Mouse (Mus musculus) embryo, embryonic 11 days (tissue): ENCODE results near the gene Eif4b.

ENCODE experiments used
- DNase-seq: peaks from one replicate; pipeline ENCODE4 v3.0.0-alpha.2; 2015

Gene Eif4b

DNA sequence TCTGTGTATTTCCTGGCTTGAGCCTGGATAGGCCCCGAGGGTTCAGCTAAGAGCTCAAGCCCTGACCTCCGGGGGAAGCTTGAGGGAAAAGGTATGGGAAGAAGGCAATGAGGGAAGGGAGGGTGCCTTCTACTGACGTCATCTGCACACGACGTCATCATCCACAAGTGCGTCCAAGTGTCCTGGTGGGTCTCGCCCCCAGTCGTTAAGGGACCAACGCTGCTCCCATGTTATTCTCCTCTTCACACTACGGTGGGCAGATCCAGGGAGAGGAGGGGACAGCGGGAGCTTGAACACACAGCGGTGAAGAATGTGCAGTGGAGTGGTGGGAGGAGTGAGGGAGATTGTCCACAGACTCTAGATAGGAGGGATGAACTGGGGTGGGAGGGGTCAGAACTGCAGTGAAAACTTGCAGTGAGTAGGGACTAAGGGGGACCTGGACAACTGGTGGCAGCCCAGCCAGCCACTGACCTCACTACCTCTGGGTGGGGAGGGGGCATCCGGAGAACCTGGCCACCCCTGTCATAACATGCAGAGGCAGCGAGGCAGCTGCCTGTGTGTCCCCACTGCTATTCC is 29.9 kb downstream of the Eif4b start:
- DNase-seq: peak; percentile 59

DNA sequence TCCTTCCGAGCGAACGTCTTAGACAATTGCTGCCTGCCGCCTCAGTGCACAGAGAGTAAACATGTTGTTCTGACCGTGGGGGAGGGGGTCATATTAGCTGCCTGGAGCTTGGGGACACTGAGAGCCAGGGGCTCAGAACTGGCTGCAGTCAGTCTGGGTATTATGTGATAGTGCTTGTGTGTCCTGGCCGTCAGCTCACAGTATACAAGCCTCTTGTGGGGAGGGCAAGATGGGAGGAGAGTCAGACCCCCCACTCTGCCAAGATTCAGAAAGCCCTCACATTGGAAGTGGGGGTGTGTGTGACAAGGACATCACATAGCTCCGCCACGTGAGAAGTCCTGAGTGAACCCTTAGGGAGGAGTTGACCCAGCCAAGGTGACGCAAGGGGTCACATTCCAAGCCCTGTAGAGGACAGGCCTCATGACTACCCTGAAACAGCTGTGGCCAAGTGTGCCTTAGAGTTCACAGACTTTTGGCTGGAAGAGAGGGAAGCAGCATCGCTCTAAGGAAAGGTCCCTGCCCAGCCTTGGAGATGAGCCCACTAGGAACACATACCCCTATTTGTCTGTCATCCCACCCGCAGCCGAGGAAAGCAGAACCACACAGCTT is 30.5 kb downstream of the Eif4b start:
- DNase-seq: peak; percentile 70

DNA sequence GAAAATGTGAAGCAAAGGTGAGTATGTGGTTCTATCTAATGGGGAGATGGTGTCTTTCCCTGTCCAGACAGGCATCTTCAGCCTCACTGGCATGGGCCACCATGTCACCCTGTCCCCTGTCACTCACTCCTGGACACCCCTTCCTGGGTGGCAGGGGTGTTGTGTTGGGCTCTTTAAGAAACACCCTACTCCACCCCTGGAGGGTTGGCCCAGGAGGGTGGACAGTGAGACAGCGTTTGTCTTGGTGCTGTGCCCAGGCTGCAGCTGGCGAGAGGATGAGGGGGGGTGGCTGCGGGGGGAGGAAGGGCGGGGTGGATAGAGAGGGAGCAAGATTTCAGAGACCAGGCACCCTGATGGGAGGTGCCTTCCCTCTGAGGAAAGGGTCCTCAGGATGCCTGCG is 31.8 kb downstream of the Eif4b start:
- DNase-seq: no peak

DNA sequence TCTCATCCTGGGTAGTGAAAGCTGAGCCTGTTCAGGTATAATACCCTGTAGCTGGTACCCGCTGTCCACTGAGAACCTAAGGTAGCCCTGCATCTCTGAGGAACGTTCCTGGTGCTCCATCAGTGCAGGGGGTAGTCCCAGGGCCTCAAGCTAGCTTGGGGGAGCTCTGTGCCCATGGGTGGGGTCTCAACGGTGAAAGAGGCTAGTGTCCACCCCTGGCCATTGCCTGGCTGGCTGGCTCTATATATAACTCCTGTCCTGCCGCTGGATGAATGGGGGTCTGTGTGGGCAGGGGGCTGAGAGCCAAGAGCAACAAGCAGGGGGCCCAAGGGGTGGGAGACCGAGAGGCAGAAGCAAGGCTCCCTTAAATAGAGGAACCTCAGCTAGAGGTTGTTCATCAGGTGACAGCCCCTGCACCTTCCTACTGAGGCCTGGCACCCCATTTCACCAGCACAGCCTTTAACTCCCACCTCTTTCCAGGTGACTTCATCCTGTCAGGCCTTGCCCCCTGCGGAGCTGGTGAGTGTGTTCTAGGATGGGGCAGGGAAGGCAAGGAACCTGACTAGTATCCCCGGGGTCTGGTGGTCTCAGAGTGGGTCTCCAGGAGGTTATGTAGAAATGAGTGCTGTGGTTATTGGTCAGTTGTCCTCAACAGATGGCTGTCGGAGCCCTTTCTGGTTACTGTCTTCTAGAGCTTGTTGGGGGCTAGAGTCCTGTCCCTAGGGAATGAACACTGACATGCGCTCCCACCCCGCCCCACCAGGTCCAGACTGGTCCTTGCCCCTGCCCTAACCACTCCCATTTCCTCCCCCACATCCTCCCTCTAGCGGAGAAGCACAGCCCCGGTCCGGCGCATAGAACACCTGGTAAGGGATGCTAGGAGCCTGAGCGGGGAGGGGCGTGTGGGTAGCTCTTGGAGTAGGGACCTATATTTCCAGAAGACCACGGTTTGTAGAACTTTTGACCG is 32.5 kb downstream of the Eif4b start:
- DNase-seq: peak; percentile 41

DNA sequence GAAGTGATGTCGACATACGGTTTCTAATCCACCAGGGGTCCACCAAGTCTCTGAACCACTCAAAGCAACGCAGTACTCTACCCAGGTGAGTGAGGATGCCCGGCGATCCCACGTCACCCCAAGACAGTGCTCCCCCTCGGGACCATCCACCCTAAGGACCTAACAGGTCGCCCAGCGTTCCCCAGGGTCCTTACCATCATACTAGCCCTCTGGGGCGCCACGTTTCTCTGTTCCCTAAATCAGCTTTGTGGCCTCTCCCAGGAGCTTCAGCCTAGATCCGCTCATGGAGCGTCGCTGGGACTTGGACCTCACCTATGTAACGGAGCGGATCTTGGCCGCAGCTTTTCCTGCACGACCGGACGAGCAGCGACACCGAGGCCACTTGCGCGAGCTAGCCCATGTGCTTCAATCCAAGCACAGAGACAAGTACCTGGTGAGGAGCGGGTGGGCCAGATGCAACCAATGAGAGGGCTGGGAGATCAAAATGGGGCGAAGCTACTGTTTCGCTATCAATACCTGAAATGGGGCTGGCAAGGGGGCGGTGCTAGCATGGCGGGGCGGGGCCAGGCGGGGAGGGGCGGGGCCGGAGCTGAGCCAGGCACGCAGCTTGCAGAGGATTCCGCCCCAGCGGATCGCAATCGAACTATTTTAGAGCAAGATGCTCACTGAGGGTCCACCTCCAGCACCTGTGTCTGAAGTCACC is 33.3 kb downstream of the Eif4b start:
- DNase-seq: peak; percentile 54

DNA sequence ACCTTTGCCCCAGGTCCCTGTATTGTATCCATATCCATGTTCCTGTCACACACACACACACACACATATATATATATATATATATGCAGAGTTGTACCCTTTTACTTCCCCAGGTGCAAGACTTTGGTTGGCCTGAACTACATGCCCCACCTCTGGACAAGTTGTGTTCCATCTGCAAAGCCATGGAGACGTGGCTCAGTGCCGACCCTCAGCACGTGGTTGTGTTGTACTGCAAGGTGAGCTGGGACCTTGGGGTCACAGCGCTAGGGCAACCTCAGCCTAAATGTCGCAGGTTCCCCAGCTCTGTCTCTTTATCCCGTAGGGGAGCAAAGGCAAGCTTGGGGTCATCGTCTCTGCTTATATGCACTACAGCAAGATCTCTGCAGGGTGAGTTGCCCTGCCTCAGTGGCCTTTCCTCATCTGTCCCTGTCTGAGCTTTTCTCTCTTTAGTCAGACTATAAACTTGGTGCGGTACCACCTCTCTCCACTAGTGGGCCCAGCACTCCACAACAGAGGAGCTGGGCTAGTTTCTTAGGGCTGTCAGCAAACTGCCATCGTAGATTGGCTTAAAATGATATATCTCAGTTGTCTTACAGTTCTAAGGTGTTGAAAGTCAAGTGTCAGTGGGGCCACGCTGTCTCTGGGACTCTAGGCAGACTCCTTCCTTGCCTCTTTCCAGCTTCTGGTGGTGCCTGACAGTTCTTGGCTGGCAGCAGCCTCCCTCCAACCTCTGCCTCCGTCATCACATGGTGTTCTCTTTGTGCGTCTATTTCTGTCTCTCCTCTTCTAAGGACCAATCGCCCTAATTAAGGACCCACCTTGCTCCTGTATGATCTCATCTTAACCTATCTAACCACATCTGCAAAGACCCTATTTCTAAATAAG is 34.4 kb downstream of the Eif4b start:
- peak; percentile 79 for DNase-seq

DNA sequence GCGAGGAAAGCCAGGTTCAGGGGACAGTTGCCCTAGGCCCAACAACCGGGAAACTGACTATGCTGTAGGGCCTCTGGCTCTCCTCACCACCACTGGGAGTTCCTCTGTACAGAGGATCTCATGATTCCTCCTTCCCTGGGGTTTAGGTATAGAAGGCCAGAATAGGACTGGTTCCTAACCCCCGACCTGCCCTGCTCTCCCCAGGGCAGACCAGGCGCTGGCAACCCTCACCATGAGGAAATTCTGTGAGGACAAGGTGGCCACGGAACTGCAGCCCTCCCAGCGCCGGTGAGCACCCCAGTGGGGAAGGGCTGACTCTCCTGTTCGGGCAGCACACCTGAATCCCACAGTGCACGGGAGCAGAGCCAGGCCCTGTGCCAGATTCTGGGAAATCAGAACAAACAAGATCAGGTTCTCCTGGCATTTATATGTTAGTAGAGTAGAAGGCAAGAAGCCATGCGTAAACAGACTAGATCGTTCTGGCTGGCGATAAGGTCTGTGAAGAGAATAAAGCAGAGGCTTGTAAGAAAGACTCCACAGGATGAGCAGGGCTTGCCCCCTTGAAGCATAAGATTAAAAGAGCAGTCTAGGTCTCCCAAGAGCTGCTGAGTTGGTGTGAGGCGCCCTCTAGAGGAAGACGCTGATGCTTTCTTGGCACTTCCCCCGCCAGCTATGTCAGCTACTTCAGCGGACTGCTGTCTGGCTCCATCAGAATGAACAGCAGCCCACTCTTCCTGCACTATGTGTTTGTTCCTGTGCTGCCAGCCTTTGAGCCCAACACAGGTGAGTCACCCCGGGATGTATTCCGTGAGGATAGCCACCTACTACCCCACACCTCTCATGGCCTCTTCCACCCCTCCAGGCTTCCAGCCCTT is 35.3 kb downstream of the Eif4b start:
- peak; percentile 83 for DNase-seq

DNA sequence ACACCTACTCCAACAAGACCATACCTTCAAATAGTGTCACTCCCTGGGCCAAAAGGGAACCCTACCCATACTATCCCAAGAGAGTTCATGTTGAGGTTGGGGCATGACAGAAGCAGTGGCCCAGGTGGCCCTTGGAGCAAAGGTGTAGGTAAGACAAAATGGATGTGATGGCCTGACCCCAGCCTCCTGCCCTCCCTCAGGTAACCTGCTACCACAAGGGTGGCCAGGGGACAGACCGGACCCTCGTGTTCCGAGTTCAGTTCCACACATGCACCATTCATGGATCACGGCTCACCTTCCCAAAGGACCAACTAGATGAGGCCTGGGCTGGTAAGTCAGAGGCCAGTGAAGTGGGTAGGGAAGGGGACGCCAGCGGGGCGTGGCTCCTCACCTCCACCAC is 36.7 kb downstream of the Eif4b start:
- no peak for DNase-seq

DNA sequence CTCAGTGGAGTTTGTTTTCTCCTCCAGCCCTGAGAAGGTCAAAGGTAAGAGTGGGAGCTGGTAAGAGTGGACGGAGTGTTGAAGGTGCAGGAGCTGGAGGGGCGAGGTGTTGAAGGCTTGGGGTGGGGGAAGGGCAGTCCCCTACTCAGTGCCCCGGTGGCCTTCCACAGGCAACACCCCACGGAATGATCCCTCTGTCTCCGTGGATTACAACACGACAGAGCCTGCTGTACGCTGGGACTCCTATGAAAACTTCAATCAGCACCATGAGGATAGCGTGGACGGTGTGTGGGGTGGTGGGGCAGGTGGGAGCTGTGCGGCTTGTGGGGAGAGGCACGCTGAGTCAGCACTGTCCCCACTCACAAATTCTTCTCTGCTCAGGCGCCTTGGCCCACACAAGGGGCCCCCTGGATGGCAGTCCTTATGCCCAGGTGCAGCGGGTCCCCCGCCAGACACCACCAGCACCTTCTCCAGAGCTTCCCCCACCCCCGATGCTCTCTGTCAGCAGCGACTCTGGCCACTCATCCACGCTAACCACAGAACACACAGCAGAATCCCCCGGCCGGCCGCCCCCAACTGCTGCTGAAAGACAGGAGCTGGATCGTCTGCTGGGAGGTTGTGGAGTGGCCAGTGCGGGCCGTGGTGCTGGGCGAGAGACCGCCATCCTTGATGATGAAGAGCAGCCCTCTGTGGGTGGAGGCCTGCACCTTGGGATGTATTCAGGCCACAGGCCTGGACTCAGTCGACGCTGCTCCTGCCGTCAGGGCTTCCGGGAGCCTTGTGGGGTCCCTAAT is 37.3 kb downstream of the Eif4b start:
- no peak for DNase-seq

DNA sequence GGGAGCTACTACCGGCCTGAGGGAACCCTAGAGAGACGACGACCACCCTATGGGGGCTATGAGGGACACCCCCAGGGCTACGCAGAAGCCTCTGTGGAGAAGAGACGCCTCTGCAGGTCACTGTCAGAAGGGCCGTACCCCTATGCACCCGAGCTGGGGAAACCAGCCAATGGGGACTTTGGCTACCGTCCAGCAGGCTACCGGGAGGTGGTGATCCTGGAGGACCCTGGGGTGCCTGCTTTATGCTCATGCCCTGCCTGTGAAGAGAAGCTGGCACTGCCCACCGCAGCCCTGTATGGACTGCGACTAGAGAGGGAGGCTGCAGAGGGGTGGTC is 37.9 kb downstream of the Eif4b start:
- no peak for DNase-seq

DNA sequence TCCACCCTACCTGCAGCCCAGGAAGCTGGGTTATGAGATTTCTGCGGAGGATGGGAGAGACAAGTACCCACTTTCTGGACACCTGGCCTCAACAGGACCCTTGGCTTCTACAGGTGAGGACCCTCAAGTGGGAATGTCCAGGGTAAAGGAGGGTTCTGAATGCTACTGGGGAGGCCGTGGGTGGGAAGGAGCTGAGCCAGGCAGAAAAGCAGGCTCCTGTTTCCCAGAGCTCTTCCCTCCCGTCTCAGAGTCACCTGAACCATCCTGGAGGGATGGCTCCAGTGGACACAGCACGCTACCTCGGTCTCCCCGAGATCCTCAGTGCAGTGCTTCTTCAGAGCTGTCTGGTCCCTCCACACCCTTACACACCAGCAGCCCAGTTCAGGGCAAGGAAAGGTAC is 38.6 kb downstream of the Eif4b start:
- no peak for DNase-seq

DNA sequence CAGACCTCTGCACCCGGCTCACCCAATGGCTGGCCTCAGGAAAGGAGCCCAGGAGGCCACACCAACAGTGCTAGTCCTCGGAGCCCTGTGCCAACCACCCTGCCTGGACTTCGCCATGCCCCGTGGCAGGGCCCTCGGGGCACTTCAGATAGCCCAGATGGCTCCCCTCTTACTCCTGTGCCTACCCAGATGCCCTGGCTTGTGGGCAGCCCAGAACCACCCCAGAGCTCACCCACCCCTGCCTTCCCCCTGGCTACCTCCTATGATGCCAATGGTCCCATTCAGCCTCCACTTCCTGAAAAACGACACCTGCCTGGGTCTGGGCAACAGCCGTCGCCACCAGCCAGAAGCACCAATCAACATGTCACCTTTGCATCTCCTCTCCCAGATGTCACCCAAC is 39.3 kb downstream of the Eif4b start:
- no peak for DNase-seq

DNA sequence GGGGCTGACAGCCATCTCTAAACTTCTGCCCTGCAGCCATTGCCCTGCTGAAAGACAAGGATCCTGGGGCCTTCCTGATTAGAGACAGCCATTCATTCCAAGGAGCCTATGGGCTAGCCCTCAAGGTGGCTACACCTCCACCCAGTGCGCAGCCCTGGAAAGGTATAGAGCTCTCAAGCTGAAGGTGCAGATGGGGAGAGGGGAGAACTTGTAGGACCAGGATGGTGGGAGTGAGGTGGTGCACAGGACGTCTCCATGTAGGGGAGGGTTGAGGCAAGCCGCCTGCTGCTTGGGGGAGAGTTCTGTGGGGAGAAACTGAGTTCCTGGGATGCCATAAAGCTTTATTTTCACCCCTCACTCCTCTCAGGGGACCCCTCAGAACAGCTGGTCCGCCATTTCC is 40.1 kb downstream of the Eif4b start:
- no peak for DNase-seq

DNA sequence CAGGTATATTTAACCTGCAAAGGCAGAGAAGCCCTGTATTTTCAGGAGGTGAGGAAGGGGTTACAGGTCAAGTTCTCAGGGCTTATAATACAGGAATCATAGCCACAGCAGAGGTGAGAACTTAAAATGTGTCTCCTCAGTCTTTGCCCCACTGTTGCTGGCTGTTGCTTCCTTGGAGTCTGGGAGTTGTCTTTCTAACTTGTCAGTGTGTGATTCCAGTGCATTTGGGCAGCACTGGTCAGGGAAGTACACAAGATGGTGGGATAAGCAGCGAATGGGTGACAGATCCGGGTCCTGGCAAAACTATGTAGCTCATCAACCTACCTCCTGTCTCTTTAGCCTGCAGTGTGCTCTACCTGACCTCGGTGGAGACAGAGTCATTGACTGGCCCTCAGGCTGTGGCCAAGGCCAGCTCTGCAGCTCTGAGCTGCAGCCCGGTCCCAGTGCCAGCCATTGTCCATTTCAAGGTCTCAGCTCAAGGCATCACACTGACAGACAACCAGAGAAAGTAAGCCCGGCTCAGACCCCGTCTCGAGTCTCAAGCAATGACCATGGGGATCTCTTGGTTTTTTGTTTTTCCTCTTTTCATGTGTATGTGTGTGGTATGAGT is 41.2 kb downstream of the Eif4b start:
- no peak for DNase-seq

DNA sequence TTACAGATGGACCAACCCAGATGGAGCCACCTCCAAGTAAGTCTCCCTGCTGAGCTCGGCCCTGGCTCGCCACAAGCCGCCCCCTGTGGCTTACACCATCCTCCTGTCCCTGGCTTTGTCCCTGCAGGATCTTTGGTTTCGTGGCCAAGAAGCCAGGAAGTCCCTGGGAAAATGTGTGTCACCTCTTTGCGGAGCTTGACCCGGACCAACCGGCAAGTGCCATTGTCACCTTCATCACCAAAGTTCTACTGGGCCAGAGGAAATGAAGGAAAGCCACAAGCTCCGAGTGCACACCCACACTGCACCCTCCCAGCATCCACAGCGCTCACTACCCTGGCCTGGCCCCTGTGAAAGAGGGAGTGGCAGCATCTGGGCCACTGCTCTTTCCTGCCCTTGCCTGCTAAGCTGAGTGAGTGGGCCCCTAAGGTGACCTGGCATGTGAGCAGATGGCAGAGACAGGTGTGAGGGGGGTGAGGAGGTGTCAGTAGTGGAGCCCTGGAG is 42.2 kb downstream of the Eif4b start:
- DNase-seq: no peak

DNA sequence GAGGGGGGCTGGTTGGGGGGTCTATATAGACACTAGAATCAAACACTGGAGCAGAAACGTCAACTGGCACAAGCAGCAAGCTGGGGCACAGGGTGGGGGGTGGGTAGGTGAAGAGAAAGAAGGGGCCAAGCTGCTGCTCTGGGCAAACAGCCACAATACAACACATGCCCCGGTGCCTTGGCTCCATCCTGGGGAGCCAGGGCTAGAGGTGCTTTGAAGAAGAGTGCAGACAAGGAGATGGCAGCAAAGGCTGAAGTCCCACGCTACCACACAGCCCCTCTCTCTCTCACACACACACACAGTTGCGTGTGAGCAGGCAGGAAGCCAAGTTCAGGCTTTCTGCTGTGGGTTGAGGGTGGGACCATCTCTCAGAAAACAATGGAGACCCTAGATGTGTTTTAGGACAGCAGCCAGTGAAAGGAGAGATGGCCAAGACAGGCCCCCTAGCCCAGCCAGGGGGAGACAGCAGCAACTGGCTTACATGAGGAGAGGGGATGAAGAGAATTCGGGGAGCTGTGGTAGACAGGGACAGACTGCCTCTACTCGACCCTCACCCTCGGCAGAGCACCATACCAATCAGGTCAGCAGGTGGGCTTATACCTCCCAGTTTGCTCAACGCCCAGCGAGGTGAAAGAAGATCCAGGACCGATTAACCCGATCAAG is 43.3 kb downstream of the Eif4b start:
- no peak for DNase-seq

DNA sequence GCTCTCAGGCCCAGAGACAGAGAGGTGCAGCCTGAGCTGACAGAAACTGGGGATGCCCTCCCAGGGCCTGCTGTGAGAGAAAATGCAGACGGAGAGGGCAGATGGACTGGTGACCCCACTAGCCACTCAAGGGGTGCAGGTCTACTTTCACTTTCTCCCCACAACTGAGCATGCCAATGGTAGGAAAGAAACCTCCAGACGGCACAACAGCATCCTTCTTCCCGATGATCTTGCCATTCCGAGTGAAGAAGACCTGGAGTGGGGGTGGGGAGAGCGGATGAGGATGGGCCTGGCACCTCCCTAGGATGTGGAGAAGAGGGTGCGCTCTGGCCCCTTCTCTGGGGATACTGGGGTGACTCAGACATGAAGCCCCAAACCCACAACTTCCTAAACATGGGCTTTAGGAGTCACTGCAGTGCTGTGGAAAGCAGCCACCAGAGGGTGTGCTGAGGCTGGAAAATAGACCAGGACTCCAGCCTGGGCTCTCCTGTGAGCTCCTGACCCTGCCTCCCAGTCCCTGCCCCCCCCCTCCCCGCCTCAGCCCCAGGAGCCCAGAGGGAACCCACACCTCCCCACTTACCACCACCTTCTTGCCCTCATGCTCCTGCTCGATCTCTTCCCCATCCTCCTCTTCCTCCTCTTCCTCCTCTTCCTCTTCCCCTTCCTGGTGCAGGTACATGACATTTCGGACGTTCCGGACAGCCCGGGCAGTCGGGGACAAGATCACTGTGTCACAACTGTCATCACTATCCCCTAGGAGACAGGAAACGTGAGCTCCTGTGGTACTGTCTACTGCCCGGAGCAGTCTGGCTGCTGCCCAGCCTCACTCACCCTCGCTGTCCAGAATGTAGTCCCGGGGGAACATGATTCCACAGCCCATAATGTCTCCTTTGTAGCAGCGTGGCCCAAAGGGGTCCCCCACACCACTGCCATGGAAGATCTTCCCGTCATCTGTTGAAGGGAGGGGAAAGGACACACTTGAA is 44.2 kb downstream of the Eif4b start:
- no peak for DNase-seq

DNA sequence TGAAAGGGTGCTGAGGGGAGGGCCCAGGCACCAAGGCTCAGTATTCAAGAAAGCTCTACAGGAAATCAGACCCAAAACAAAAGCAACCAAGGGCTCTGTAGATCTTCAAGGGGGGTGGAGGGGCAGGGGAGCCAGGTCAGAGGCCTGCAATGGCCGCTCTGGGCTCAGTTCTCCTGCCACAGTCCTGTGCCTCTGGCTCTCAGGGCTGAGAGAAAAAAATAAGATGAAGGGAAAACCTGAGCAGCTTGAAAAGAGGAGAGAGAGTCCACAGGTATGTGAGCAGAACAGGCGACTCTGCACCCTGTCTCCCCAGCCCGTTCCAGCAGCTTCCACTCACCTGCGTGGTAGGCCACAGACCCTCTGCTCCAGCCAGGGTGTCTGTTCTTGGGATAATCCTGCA is 45.0 kb downstream of the Eif4b start:
- DNase-seq: no peak
